Mouse (Mus musculus): Measurements from ENCODE around the gene Aatf.

Gene Aatf

GRCm38 (mm10) chr11:84522577-84523320 lies 9.4 kb upstream of the Aatf start:
- DNase-seq (ENCODE audit: extremely low spot score, low read depth, low spot score): no peak

GRCm38 (mm10) chr11:84521751-84522299 lies 8.5 kb upstream of the Aatf start:
- DNase-seq (ENCODE audit: extremely low spot score, low read depth, low spot score): no peak

GRCm38 (mm10) chr11:84521071-84521390 lies 7.7 kb upstream of the Aatf start:
- DNase-seq (ENCODE audit: extremely low spot score, low read depth, low spot score): no peak

GRCm38 (mm10) chr11:84520269-84521070 lies 7.1 kb upstream of the Aatf start:
- no peak for DNase-seq (ENCODE audit: extremely low spot score, low read depth, low spot score)

- DNase-seq (ENCODE audit: extremely low spot score, low read depth, low spot score): no peak
Observed at GRCm38 (mm10) chr11:84519576-84520268, 6.4 kb upstream of the Aatf start.

- no peak for DNase-seq (ENCODE audit: extremely low spot score, low read depth, low spot score)
Observed at GRCm38 (mm10) chr11:84519036-84519435, 5.7 kb upstream of the Aatf start.

GRCm38 (mm10) chr11:84518261-84518660 lies 4.9 kb upstream of the Aatf start:
- DNase-seq (ENCODE audit: extremely low spot score, low read depth, low spot score): no peak

GRCm38 (mm10) chr11:84517431-84517830 lies 4.1 kb upstream of the Aatf start:
- no peak for DNase-seq (ENCODE audit: extremely low spot score, low read depth, low spot score)

GRCm38 (mm10) chr11:84516501-84517240 lies 3.3 kb upstream of the Aatf start:
- no peak for DNase-seq (ENCODE audit: extremely low spot score, low read depth, low spot score)

- no peak for DNase-seq (ENCODE audit: extremely low spot score, low read depth, low spot score)
Observed at GRCm38 (mm10) chr11:84512031-84512430, 1.3 kb downstream of the Aatf start.

GRCm38 (mm10) chr11:84504296-84504695 lies 9.0 kb downstream of the Aatf start:
- no peak for DNase-seq (ENCODE audit: extremely low spot score, low read depth, low spot score)

GRCm38 (mm10) chr11:84497944-84498343 lies 15.4 kb downstream of the Aatf start:
- DNase-seq (ENCODE audit: extremely low spot score, low read depth, low spot score): no peak

GRCm38 (mm10) chr11:84496901-84497300 lies 16.4 kb downstream of the Aatf start:
- no peak for DNase-seq (ENCODE audit: extremely low spot score, low read depth, low spot score)

GRCm38 (mm10) chr11:84495774-84496173 lies 17.5 kb downstream of the Aatf start:
- DNase-seq (ENCODE audit: extremely low spot score, low read depth, low spot score): no peak

- no peak for DNase-seq (ENCODE audit: extremely low spot score, low read depth, low spot score)
Observed at GRCm38 (mm10) chr11:84481661-84482060, 31.7 kb downstream of the Aatf start.

- DNase-seq (ENCODE audit: extremely low spot score, low read depth, low spot score): no peak
Observed at GRCm38 (mm10) chr11:84480451-84480850, 32.9 kb downstream of the Aatf start.

GRCm38 (mm10) chr11:84476641-84477040 lies 36.7 kb downstream of the Aatf start:
- no peak for DNase-seq (ENCODE audit: extremely low spot score, low read depth, low spot score)

GRCm38 (mm10) chr11:84475991-84476390 lies 37.3 kb downstream of the Aatf start:
- no peak for DNase-seq (ENCODE audit: extremely low spot score, low read depth, low spot score)

- DNase-seq (ENCODE audit: extremely low spot score, low read depth, low spot score): no peak
Observed at GRCm38 (mm10) chr11:84473093-84473667, 40.1 kb downstream of the Aatf start.

- DNase-seq (ENCODE audit: extremely low spot score, low read depth, low spot score): no peak
Observed at GRCm38 (mm10) chr11:84464571-84464970, 48.8 kb downstream of the Aatf start.
